Mouse (Mus musculus): ENCODE results near the gene Tmem107.

The Tmem107 gene

GRCm38 (mm10) chr11:69074776-69075069, 4.1 kb downstream of the Tmem107 start:
- no peak for DNase-seq (ENCODE audit: low spot score in 2 of 2)

- DNase-seq (ENCODE audit: low spot score in 2 of 2): no peak
Observed at GRCm38 (mm10) chr11:69075764-69076479, 5.3 kb downstream of the Tmem107 start.

DNA sequence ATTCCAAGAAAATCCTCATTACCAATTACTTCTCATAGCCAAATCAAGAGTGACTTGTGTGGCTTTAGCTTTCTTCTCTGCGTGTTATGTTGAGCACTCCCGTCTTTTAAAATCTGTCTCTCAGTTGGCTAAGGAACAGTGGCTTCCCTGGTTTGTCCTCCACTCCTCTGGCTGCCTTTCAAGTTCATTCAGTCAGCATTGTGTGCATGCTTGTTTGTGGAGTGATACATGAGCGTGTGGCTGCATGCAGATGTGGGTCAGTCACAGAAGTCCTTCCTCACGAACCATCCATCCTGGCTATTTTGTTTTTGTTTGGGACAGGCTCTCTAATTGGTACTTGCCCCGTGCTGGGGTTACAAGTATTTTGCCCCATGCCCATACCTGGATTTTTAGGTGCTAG, 6.0 kb downstream of the Tmem107 start:
- no peak for DNase-seq (ENCODE audit: low spot score in 2 of 2)

GRCm38 (mm10) chr11:69077316-69077715, 6.7 kb downstream of the Tmem107 start:
- DNase-seq (ENCODE audit: low spot score in 2 of 2): no peak

- no peak for DNase-seq (ENCODE audit: low spot score in 2 of 2)
Observed at GRCm38 (mm10) chr11:69078041-69078440, 7.4 kb downstream of the Tmem107 start.

GRCm38 (mm10) chr11:69078805-69079438, 8.3 kb downstream of the Tmem107 start:
- DNase-seq (ENCODE audit: low spot score in 2 of 2): no peak

GRCm38 (mm10) chr11:69080102-69080854, 9.7 kb downstream of the Tmem107 start:
- DNase-seq (ENCODE audit: low spot score in 2 of 2): no peak

GRCm38 (mm10) chr11:69080855-69081222, 10.2 kb downstream of the Tmem107 start:
- DNase-seq (ENCODE audit: low spot score in 2 of 2): no peak

DNA sequence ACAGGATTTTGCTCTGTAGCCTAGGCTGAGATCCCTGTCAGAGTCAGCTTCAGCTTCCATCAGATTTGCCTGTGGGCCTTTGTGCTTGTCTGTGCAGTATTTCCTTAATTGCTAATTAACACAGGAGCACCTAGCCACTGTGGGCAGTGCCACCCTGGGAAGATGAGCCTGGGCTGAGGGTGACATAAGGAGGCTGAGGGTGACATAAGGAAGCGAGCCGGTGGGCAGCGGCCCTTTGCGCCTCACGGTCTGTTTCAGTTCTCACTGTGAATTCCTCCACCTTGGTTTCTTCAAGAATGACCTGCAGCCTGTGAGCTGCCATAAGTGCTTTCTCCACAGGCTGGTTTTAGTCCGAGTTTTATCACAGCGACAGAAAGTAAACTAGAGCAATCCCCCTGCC, 11.0 kb downstream of the Tmem107 start:
- no peak for DNase-seq (ENCODE audit: low spot score in 2 of 2)

GRCm38 (mm10) chr11:69085608-69086007, 15.0 kb downstream of the Tmem107 start:
- no peak for DNase-seq (ENCODE audit: low spot score in 2 of 2)

DNA sequence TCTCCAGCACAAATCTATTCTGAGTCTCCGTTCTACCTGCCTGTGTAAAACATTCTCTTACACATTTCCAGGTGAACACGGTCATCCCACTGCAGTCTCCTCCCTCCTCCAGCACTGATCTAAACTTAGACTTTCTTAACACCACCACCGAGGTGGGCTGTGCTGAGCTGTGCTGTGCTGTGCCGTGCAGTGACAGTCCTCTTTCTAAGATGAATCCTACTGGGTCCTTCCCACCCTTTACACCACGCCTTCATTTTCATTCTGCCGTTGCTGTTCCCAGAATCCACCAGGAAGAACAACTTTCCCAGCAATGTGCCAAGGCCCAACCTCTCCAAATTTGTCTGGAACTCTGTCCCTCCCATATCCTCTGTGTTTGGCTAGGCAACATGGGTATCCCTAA, 15.8 kb downstream of the Tmem107 start:
- peak in 1 of 2 experiments; percentile 78 for DNase-seq (ENCODE audit: low spot score in 2 of 2)

GRCm38 (mm10) chr11:69087082-69087481, 16.5 kb downstream of the Tmem107 start:
- no peak for DNase-seq (ENCODE audit: low spot score in 2 of 2)

DNA sequence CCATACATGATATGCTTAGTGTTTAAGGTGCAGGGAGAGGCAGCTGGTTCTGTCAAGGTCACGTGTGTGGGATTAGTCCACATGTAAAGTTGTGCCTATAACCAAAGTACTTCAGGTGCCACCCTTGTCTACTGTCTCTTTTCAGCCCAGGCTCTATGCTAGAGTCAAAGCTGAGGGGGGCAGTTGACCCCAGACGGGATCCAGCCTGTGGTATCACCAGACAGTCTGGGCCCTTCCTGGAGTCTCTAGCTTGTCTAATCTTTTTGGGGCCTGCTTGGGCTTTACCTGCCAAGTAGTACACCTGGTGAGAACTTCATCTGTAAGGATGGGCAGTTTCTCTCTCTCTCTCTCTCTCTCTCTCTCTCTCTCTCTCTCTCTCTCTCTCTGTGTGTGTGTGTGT, 17.0 kb downstream of the Tmem107 start:
- DNase-seq (ENCODE audit: low spot score in 2 of 2): no peak

DNA sequence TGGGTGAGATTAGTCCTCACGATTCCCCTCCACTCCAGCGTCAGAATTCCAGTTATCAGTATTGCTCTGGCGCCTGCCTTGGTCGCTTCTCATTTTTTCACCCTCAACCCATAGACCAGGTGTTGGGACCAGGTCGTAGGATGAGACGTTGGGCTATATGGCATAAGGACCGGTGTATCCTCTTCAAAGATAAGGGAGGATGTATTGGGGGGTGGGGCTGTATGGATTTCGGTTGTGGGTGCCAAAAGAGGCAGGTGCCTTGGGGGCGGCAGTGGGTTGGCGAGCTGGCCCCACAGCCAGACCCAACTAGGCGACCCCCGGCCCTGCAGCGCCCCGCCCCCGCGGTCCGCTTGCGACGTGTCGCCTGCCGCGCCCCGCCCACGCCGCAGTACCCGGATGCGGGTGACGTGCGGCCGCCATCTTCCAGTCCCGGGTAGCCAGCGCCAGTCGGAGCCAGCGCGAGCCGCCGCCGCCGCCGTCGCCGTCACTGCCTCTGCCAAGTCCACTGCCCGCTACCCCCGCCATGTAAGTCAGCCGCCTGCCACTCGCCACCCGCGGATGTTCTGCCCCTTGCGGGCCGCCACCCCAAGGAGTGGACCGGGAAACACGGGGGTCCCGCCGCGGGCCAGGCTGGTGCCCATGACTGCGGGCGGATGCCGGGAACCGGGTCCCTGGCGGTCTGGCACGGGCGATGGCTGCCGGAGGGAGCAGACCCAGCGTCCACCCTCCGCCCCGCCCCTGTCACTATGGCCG, 17.7 kb downstream of the Tmem107 start, which contains the start of gene Vamp2:
Gene Vamp2, plus strand, starts transcription at position 388 of the 753 bp plus-strand sequence.
- peak; percentile 91 to 96 for DNase-seq (ENCODE audit: low spot score in 2 of 2)

DNA sequence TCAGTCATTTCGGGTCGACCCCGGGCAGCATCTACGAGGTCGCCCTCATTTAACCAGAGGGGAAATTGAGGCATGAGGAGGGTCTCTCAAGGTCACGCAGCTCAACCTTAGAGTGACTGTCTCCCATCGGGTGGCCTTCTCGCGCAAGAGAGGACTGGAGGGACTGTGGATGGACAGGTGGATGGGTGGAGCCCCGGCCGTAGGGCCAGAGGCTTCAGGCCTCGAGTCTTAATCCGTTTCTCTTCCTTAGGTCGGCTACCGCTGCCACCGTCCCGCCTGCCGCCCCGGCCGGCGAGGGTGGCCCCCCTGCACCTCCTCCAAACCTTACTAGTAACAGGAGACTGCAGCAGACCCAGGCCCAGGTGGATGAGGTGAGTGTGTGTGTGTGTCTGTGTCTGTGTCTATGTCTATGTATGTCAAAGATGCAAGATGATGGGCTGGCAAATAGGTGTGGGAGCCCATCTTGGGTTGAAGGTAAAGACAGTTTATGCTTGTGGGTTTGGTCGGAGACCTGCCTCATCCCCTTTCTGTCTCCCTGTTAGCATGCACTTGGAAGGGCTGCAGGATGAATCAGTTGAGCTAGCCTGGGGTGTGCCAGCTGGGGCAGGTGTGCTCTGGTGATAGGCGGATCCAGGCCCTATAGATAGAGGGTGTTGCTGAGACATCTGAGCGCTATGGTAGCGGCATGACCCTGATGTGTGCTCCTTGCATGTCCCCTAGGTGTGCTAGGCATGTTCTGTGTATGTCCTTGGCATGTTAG, 18.4 kb downstream of the Tmem107 start:
- no peak for DNase-seq (ENCODE audit: low spot score in 2 of 2)

DNA sequence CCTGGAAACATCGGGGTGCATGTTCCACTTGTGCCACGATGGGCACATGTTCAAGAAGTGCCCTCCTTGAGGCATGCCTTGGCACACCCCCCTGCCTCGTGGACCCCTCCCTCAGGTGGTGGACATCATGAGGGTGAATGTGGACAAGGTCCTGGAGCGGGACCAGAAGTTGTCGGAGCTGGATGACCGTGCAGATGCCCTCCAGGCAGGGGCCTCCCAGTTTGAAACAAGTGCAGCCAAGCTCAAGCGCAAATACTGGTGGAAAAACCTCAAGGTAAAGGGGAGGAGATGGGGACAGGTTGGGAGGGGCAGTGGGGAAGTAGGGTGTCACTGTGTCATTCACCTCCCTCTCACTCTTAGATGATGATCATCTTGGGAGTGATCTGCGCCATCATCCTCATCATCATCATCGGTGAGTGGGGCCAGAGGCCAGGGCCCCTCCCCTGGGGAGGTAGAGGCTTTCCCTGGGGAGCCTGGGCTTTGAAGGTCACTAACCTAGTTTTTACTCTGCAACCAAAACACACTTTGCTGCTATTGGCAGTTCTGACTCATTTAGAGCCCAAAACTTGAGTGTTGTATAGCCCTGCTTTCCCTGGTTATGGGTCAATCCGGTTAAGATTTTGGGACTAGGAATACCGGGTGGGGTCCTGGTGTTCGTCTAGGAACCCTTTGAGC, 19.1 kb downstream of the Tmem107 start:
- DNase-seq (ENCODE audit: low spot score in 2 of 2): no peak

DNA sequence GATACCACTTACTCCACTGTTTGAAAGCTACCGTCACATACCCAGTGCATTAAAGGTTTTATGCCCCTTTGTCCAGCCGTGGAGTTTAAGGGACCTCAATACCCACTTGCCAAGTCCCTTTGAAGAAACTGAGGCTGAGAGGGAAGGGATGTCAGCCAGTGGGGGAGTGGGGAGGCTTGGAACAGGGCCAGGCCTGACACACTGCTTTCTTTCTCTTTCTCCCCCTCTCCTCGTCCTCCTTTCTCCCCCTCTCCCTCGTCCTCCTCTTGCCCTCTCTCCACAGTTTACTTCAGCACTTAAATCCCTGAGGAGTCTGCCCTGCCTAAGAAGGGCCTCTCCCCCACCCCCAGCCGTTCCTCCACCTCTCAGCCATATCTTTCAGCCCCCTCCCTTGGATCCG, 19.8 kb downstream of the Tmem107 start:
- no peak for DNase-seq (ENCODE audit: low spot score in 2 of 2)

DNA sequence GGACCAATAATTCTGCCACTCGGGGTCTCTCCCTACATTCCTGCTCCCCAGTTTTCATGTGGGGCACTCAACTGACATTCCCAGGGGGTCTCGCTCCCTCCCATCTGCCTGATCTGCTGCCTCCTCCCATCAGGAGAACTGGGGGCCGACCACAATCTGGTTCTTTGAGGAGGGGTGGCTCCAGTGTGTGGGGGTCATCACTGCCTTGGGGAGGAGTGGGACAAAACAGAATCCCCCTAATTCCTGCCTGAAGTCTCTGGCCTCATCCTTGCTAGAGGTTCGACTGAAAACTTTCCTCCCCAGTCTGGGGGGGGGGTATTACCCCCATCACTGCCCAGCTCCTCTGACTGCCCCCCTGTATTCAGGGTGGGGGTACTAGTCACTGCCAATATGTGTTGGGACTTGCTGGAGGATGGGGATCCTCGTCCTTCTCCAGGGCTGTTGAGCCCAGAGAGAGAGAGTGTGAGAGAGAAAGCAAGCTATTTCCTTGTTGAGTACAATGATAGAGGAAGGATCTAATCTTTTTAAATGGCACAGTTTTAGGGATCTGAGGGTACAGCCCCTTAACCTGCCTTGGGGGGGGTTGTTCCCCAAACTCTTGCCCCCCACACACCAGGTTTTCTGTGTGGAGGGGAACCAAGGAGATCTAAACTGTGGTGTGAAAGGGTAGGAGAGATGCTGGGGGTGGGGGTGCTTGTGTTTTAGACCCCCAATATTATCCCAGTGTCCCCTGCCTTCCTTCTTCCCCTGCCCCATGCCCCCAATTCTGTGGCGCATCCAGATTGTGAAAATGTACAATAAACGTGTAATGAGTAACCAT, 21.2 kb downstream of the Tmem107 start:
- DNase-seq (ENCODE audit: low spot score in 2 of 2): no peak

- peak; percentile 85 to 87 for DNase-seq (ENCODE audit: low spot score in 2 of 2)
Observed at GRCm38 (mm10) chr11:69092386-69092751, 21.8 kb downstream of the Tmem107 start.

DNA sequence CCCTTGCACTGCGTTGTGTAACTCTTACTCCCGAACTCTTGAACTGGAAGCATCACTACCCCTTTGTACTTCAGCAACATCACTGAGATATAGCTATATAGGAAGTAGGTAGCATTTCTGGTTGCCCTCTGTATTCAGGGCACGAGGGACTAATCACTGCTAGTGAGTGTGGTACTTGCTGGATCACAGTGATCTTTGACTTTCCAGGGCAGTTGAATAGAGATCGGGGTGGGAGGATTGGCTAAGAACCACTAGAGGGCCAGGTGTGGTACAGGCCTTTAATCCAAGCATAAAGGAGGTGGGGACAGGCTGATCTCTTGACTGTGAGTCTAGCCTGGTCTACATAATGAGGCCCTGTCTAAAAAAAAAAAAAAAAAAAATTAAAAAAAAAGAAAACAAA, 22.3 kb downstream of the Tmem107 start:
- no peak for DNase-seq (ENCODE audit: low spot score in 2 of 2)

Data from frontal cortex, postnatal 36 days (tissue).